Mouse (Mus musculus) limb, embryonic 10.5 days (tissue): ENCODE results near the gene Abca7. TPM values are rescaled to one million over a fixed set of nuclear protein-coding genes. Genes with fewer than 3 reads are reported as not detected.
"Not testable (repeated sequence)": the region's sequence is repeated elsewhere in the genome, so short reads cannot be mapped to it uniquely, and the experiment has no call there.

Source experiments
- DNase-seq: peaks from one replicate; pipeline ENCODE4 v3.0.0-alpha.2; 2017; ENCODE audit warnings: low spot score
- H3K27ac ChIP-seq: fragments of 300-500 bp; sonication (generic); 2 replicates; pipeline ENCODE4 v1.5.1; 2016; ENCODE audit warnings: mild to moderate bottlenecking
- H3K27me3 ChIP-seq: fragments of 300-500 bp; sonication (generic); 2 replicates; pipeline ENCODE4 v1.6.1; 2016; ENCODE audit warnings: low read depth, mild to moderate bottlenecking; ENCODE audit not compliant: poor library complexity, severe bottlenecking
- H3K36me3 ChIP-seq: fragments of 300-500 bp; sonication (generic); 2 replicates; pipeline ENCODE4 v1.6.1; 2016; ENCODE audit warnings: mild to moderate bottlenecking, moderate library complexity
- H3K4me1 ChIP-seq: fragments of 300-500 bp; sonication (generic); 2 replicates; pipeline ENCODE4 v1.6.1; 2016
- H3K4me3 ChIP-seq: fragments of 300-500 bp; sonication (generic); 2 replicates; pipeline ENCODE4 v1.5.1; 2016; ENCODE audit warnings: mild to moderate bottlenecking, moderate library complexity
- H3K9me3 ChIP-seq: fragments of 300-500 bp; sonication (generic); replicated peaks from 2 replicates; pipeline ENCODE4 v1.6.1; 2016; ENCODE audit warnings: mild to moderate bottlenecking
- WGBS: fragments of 180-500 bp; shearing (Covaris S2); methylation state at CpG from one replicate; pipeline ENCODE4 v1.1.7; 2016; 5-methylcytosine and 5-hydroxymethylcytosine counted together
- polyA plus RNA-seq: library from polyadenylated mRNA; unstranded; fragments of >200 nt; fragmentation: Nextera tagmentation; extraction: Ambion mirVana; gene quantifications from 2 replicates; pipeline ENCODE4 v1.2.1, GENCODE M21; 2016

The Abca7 gene
- polyA plus RNA-seq, 1 experiment from 2014 or later, result 2.3 TPM

DNA sequence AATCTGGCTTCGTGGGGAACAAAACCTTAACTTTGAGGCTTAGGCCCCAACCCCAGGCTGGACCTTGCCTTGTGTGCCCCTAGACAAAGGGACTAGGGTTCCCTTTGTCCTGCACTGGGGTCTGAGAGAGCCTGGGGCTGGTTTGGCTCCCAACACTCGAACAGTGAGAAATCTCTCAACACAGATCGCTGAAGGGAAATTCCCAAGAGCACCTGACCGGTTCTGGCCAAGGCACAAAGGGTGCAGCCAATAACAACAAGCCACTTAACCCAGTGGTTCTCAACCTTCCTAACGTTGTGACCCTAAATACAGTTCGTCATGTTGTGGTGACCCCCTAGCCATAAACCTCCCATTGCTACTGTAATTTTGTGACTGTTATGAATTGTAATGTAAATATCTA is 54.0 kb downstream of the Abca7 start:
- Histone ChIP-seq H3K36me3 (peaks cover 2% of the 10 kb centered on the region; the same call in 1 of the 2 replicates), H3K4me3 (peak overlapping the region; percentile 8; the same call in 1 of the 2 replicates), H3K4me1 (peaks cover 66% of the 10 kb centered on the region), H3K27ac (peak overlapping the region; percentile 66; the same call in 1 of the 2 replicates), H3K27me3 (peaks cover 17% of the 10 kb centered on the region), H3K9me3 (no peaks in the 10 kb centered on the region)
- 35% methylated on average over 6 of the region's 6 CpGs for WGBS
- DNase-seq, result no peak

DNA sequence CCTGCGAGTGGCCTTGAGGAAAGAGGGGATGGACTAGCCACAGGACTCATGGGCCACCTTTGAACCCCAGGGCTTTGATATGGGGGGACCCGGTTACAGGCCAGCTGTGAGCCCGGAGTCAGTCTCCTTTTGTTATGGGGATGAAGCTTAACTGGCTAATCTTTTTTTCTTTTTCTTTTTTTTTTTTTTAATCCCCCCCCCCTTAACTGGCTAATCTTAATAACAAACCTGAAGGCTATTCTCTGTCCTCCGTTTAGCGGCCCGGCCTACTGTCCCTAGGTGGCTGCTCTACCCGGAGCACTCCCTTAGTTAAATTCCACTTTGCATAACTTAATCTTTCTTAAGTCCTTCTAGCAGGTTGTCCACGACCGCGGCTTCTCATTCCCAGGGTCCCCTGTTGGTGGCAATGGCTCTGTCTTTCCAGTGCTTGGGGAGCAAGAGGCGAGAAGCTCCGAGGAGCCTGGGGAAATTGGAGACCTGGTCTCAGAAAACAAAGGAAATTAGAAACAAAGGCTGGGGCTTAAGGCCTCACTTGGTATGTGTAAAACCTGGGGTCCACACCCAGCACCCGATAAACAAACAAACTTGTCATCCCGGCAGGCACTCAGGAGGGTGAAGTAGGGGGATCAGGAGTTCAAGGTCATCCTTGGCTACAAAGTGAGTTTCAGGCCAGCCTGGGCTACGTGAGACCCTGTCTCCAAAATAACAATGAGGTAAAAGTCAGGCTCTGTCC is 54.8 kb downstream of the Abca7 start:
- peaks cover 73% of the 10 kb centered on the region for H3K4me1 ChIP-seq
- DNase-seq, result no peak

GRCm38 (mm10) chr10:80051618-80052373 is 55.5 kb downstream of the Abca7 start:
- Histone ChIP-seq H3K9me3 (no peaks in the 10 kb centered on the region), H3K27ac (peak overlapping the region; percentile 65), H3K4me3 (0 out of 2 replicates have a peak overlapping the region, but pooled peaks have one; percentile 19), H3K4me1 (peaks cover 70% of the 10 kb centered on the region), H3K27me3 (peaks cover 15% of the 10 kb centered on the region), H3K36me3 (peaks cover 17% of the 10 kb centered on the region)
- no peak for DNase-seq
- WGBS, result 34% methylated on average over 14 of the region's 14 CpGs

More for the DNA sequence above, 54.8 kb downstream of the Abca7 start:
- Histone ChIP-seq H3K4me3 (no peak overlapping the region; the same call in 1 of the 2 replicates), H3K27me3 (peaks cover 17% of the 10 kb centered on the region), H3K9me3 (no peaks in the 10 kb centered on the region), H3K36me3 (peaks cover 10% of the 10 kb centered on the region), H3K27ac (peak overlapping the region; percentile 65)
- 27% methylated on average over 15 of the region's 15 CpGs for WGBS

- no peak for DNase-seq
- Histone ChIP-seq H3K27me3 (peaks cover 9% of the 10 kb centered on the region), H3K9me3 (no peaks in the 10 kb centered on the region), H3K4me1 (peaks cover 64% of the 10 kb centered on the region), H3K36me3 (peaks cover 22% of the 10 kb centered on the region), H3K4me3 (no peak overlapping the region), H3K27ac (peak overlapping the region; percentile 65)
- WGBS, result 86% methylated on average over 5 of the region's 5 CpGs
Measured at GRCm38 (mm10) chr10:80052374-80052764, 56.1 kb downstream of the Abca7 start.

- DNase-seq, result peak; percentile 99
- H3K27me3 ChIP-seq, result 0 out of 2 replicates have a peak, but pooled peaks cover 8% of the 10 kb centered on the region
- H3K36me3 ChIP-seq, result peaks cover 32% of the 10 kb centered on the region
- H3K9me3 ChIP-seq, result no peaks in the 10 kb centered on the region
- peak overlapping the region; percentile 97 for H3K27ac ChIP-seq
- H3K4me1 ChIP-seq, result peaks cover 60% of the 10 kb centered on the region
- H3K4me3 ChIP-seq, result peak overlapping the region; percentile 85
- under 1% methylated on average over 47 of the region's 47 CpGs for WGBS
Measured at GRCm38 (mm10) chr10:80053259-80053780, 57.0 kb downstream of the Abca7 start.

DNA sequence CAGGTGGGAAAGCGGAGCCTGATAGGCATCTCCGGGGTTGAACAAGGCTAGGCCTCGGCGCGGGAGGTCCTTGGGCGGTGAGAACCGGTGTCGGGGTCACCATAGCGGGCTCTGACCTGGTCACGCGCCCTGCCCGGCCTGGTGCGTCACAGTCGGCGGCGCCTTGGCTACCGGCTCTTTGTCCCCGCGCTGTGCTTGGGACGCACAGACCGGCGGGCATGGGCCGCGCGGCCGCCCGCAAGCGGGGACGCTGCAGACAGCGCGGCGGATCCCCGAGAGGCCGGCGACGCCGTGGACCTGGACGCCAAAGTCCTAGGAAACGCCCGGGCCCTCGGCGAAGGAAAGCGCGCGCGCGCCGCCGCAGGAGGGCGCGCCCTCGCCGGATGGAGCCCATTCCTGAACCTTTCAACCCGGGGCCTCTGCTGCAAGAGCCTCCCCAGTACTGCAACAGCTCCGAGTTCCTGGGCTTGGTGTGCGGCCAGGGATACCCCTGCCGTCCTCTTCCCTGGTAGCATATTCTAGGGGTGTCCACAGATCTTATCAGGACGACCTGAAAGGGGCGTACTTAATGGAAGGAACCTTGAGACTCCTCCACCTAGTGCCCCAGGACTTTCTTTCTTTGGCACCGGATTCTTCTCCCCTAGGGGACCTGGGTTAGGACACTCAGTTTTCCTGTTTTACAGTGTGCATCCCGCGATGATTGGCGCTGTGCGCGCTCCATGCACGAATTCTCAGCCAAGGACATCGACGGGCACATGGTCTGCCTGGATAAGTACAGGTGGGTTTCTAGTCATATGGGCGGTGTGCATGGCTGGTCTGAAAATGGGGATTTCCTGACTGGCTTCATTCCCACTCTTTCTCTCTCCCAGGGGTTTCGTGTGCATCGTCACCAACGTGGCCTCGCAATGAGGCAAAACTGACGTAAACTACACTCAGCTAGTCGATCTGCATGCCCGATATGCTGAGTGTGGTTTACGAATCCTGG is 57.8 kb downstream of the Abca7 start:
- H3K4me1 ChIP-seq, result peaks cover 52% of the 10 kb centered on the region
- H3K27me3 ChIP-seq, result 0 out of 2 replicates have a peak, but pooled peaks cover 8% of the 10 kb centered on the region
- H3K9me3 ChIP-seq, result no peaks in the 10 kb centered on the region
- DNase-seq, result peak; percentile 81
- peaks cover 39% of the 10 kb centered on the region for H3K36me3 ChIP-seq
- WGBS, result 3% methylated on average over 77 of the region's 77 CpGs
- H3K4me3 ChIP-seq, result peak overlapping the region; percentile 85
- H3K27ac ChIP-seq, result peak overlapping the region; percentile 97

- 46% methylated on average over 3 of the region's 3 CpGs for WGBS
- not testable (repeated sequence) for H3K27me3 ChIP-seq, H3K9me3 ChIP-seq, DNase-seq
- peaks cover 52% of the 10 kb centered on the region for H3K4me1 ChIP-seq
- H3K36me3 ChIP-seq, result peaks cover 47% of the 10 kb centered on the region
- H3K4me3 ChIP-seq, result peak overlapping the region; percentile 85
- H3K27ac ChIP-seq, result peak overlapping the region; percentile 97
Measured at GRCm38 (mm10) chr10:80054911-80055310, 58.6 kb downstream of the Abca7 start.

GRCm38 (mm10) chr10:80055364-80055763 is 59.1 kb downstream of the Abca7 start:
- WGBS, result 90% methylated on average over 5 of the region's 5 CpGs
- H3K9me3 ChIP-seq, result no peaks in the 10 kb centered on the region
- H3K27ac ChIP-seq, result no peak overlapping the region
- no peaks in the 10 kb centered on the region for H3K27me3 ChIP-seq
- no peak for DNase-seq
- peaks cover 52% of the 10 kb centered on the region for H3K4me1 ChIP-seq
- H3K36me3 ChIP-seq, result peaks cover 51% of the 10 kb centered on the region
- H3K4me3 ChIP-seq, result peak overlapping the region; percentile 85; the same call in 1 of the 2 replicates

DNA sequence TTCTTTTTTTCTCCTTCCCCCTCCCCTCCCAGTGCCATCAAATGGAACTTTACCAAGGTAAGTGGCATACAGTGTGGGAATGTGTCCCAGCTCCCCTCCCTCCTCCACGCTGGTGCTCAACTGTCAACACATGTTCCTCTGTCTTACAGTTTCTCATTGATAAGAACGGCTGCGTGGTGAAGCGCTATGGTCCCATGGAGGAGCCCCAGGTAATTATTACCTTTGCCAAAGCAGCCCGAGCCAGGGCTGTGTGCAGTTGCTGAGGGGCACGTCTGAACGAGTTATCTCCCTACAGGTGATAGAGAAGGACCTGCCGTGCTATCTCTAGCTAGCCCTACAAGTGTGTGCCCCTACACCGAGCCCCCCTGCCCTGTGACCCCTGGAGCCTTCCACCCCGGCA is 59.6 kb downstream of the Abca7 start:
- no peak for DNase-seq
- Histone ChIP-seq H3K27me3 (no peaks in the 10 kb centered on the region), H3K36me3 (peaks cover 57% of the 10 kb centered on the region), H3K4me3 (no peak overlapping the region), H3K4me1 (peaks cover 49% of the 10 kb centered on the region), H3K27ac (no peak overlapping the region), H3K9me3 (no peaks in the 10 kb centered on the region)
- WGBS, result 81% methylated on average over 10 of the region's 10 CpGs

- Histone ChIP-seq H3K27ac (no peak overlapping the region), H3K9me3 (no peaks in the 10 kb centered on the region), H3K4me3 (no peak overlapping the region), H3K4me1 (peaks cover 44% of the 10 kb centered on the region), H3K27me3 (no peaks in the 10 kb centered on the region), H3K36me3 (peaks cover 63% of the 10 kb centered on the region)
- WGBS, result 91% methylated on average over 4 of the region's 4 CpGs
- DNase-seq, result no peak
Measured at GRCm38 (mm10) chr10:80056506-80056905, 60.2 kb downstream of the Abca7 start.

DNA sequence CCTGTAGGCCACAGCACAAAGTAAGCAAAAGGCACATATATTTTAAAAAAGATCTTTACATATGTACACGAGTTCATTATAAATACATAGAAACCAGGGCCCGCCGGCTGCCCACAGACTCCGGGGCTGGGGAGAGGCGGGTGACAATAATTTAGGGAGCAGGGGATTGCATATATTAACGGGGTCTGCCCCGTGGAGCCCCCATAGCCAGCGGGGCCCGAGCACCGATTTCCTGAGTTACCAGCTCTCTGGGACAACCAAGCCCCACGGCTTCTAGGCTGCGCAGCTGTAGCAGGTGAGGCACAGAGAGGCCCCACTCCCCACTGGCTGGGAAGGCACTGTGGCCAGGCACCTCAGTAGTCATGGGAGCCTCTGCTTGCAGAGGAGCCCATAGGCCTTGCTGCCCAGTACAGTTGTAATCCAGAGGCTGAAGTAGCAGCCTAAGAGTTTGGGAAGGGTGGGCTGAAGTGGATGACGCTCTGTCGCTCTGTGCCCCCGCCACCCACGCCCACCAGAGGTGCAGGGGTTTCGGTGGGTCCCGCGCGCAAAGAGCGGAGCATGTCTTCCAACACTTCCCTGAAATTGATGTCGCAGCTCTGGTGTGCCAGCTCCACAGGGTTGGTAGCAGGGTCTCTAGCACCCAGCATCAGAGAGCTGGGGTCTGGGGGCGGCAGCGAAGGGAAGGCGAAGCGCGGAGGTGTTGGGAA is 60.8 kb downstream of the Abca7 start:
- H3K27me3 ChIP-seq, result no peaks in the 10 kb centered on the region
- H3K9me3 ChIP-seq, result no peaks in the 10 kb centered on the region
- DNase-seq, result no peak
- H3K4me1 ChIP-seq, result peaks cover 37% of the 10 kb centered on the region
- H3K4me3 ChIP-seq, result no peak overlapping the region
- 0 out of 2 replicates have a peak overlapping the region, but pooled peaks have one; percentile 9 for H3K27ac ChIP-seq
- 92% methylated on average over 27 of the region's 27 CpGs for WGBS
- H3K36me3 ChIP-seq, result peaks cover 68% of the 10 kb centered on the region
